Mouse (Mus musculus) bone marrow, adult 2 months (tissue): ENCODE measurements at regions not wholly inside any gene's neighbourhood (a gene's known extent, or its start where the extent isn't known, plus 50 kb on each side); places are given as distances from the start of the nearest gene placed in this dataset.

Experiments used
- CTCF ChIP-seq: fragments of 200-500 bp; IDR thresholded peaks from 2 replicates; pipeline ENCODE4 v1.5.1; 2011; ENCODE audit warnings: low read length, control low read depth; ENCODE audit not compliant: control insufficient read depth, insufficient read depth
- POLR2A ChIP-seq: fragments of 200-500 bp; IDR thresholded peaks from 2 replicates; pipeline ENCODE4 v1.6.1; 2011; ENCODE audit warnings: low read depth, mild to moderate bottlenecking, control low read depth, low read length, borderline replicate concordance; ENCODE audit not compliant: control insufficient read depth

- TF ChIP-seq POLR2A (no peak), CTCF (no peak)
Observed at GRCm38 (mm10) chr11:111961846-111962245, 820.2 kb upstream of the Sox9 start.
